Mouse (Mus musculus) stomach, embryonic 16.5 days (tissue): ENCODE data around the gene Il1rl1. TPM values are rescaled to one million over a fixed set of nuclear protein-coding genes. Genes with fewer than 3 reads are reported as not detected.
A peak's percentile ranks its signal among the peaks of the same experiment; 100 is the strongest.

Experiments
- ATAC-seq: fragments of 200-750 bp; cut with Nextera tagmentation; 2 replicates; pipeline ENCODE4 v1.8.0; 2017; ENCODE audit warnings: moderate number of reproducible peaks, moderate TSS enrichment; ENCODE audit not compliant: insufficient read depth, low FRiP score
- H3K27ac ChIP-seq: fragments of 300-500 bp; sonication (generic); 2 replicates; pipeline ENCODE4 v1.5.1; 2014; ENCODE audit warnings: low read length
- H3K27me3 ChIP-seq: fragments of 300-500 bp; sonication (generic); 2 replicates; pipeline ENCODE4 v1.6.1; 2014; ENCODE audit warnings: low read length, control low read depth, mixed read lengths; ENCODE audit not compliant: control insufficient read depth, insufficient read depth
- H3K36me3 ChIP-seq: fragments of 300-500 bp; sonication (generic); 2 replicates; pipeline ENCODE4 v1.6.1; 2014; ENCODE audit warnings: low read length; ENCODE audit not compliant: control insufficient read depth, insufficient read depth
- H3K4me1 ChIP-seq: fragments of 300-500 bp; sonication (generic); 2 replicates; pipeline ENCODE4 v1.6.1; 2014; ENCODE audit warnings: low read length, control low read depth, mixed read lengths; ENCODE audit not compliant: control insufficient read depth, insufficient read depth
- H3K4me2 ChIP-seq: fragments of 300-500 bp; sonication (generic); 2 replicates; pipeline ENCODE4 v1.6.1; 2014; ENCODE audit warnings: low read depth, low read length, mixed read lengths
- H3K4me3 ChIP-seq: fragments of 300-500 bp; sonication (generic); replicated peaks from 2 replicates; pipeline ENCODE4 v1.5.1; 2014; ENCODE audit warnings: mild to moderate bottlenecking, low read length
- H3K9ac ChIP-seq: fragments of 300-500 bp; sonication (generic); 2 replicates; pipeline ENCODE4 v1.6.1; 2014; ENCODE audit warnings: low read length
- H3K9me3 ChIP-seq: fragments of 300-500 bp; sonication (generic); replicated peaks from 2 replicates; pipeline ENCODE4 v1.6.1; 2016; ENCODE audit warnings: low read length, control low read depth; ENCODE audit not compliant: control insufficient read depth
- WGBS: fragments of 180-500 bp; shearing (Covaris S2); extraction: QIAGEN DNeasy Blood & Tissue Kit; methylation state at CpG from one replicate; pipeline ENCODE4 v1.1.7; 2014; 5-methylcytosine and 5-hydroxymethylcytosine counted together
- polyA plus RNA-seq: library from polyadenylated mRNA; unstranded; fragments of >200 nt; fragmentation: Nextera tagmentation; extraction: Ambion mirVana; gene quantifications from 2 replicates; pipeline ENCODE4 v1.2.1, GENCODE M21; 2015

Il1rl1 gene
- polyA plus RNA-seq, 1 experiment from 2014 or later, result 1.5 TPM

DNA sequence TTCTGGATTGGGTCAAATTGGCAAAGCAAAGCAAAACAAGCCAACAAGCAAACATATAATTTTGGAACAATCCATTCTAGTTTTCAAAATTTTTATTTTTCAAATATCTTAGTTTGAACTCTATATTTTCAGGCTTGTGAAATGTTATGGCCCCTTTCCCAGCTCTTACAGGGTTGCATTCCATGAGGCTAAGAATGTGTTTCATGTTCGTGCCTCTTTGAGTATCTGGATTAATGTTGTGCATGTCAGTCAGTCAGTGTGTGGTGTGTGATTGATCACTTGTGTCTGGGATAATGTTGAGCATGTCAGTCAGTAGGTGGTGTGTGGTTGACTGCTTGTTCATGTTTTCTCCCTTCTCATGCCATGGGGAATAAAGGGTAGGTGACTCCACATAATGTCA is 1.5 kb upstream of the Il1rl1 start:
- H3K9ac ChIP-seq, result no peak overlapping the region
- ATAC-seq, result no peak
- H3K4me3 ChIP-seq, result no peak overlapping the region
- H3K4me2 ChIP-seq, result no peak overlapping the region
- no peaks in the 10 kb centered on the region for H3K4me1 ChIP-seq
- H3K27me3 ChIP-seq, result no peaks in the 10 kb centered on the region
- no peak overlapping the region for H3K27ac ChIP-seq
- 58% methylated on average over 1 of the region's 1 CpGs for WGBS
- no peaks in the 10 kb centered on the region for H3K9me3 ChIP-seq
- no peaks in the 10 kb centered on the region for H3K36me3 ChIP-seq

DNA sequence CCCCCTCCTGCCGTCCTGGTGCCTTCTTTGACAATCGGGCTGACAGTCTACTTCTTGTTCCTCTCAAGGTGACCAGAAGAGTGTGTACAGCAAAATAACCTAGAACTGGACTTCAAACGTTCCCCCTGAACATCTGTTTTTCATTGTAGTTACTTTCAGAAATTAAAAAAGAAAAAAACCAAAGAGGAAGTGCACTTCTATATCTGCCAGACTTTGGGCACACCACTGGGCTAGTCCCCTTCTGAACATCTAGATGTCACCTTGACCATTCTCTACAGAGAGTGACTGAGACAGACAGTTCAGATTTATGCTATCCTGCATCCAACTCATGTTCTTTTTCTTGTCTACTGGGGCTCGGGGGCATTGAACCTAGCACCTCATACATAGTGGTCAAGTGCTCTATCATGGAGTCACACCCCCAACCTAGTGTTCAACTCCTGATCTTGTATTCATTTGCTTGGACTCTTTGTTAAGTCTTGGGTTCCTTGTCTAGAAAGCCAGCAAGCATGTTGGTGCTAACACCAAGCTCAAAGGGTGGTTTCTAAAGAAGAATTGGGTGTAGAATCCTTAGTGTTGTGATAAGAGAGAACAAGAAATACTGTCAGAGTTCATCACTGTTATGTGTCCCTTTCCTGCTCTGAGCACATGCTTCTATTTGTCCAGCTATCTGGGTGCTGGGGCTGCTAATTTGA is 919 bp downstream of the Il1rl1 start:
- H3K4me2 ChIP-seq, result no peak overlapping the region
- no peak for ATAC-seq
- H3K4me1 ChIP-seq, result no peaks in the 10 kb centered on the region
- H3K36me3 ChIP-seq, result no peaks in the 10 kb centered on the region
- H3K9ac ChIP-seq, result no peak overlapping the region
- WGBS, result 79% methylated on average over 4 of the region's 4 CpGs
- H3K4me3 ChIP-seq, result no peak overlapping the region
- H3K9me3 ChIP-seq, result no peaks in the 10 kb centered on the region
- H3K27ac ChIP-seq, result no peak overlapping the region
- no peaks in the 10 kb centered on the region for H3K27me3 ChIP-seq

DNA sequence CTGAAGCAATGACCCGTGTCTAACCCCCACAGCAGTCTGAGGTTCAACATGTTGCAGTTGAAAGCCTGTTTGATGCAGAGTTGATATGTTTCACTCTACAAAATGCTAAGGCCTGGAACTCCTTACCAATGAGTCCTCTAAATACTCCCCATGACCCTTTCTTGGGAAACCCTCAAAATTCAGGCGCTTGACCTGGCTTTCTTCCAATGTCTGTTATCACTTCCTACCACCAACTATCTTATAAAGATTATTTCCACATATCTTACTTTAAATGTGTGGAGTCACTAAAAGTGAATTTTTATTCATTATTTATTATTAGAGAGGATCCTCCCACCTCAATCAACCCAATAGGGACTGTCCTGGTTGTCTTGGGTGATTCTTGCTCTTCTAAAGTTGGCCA is 2.8 kb downstream of the Il1rl1 start:
- H3K4me1 ChIP-seq, result no peaks in the 10 kb centered on the region
- H3K9ac ChIP-seq, result no peak overlapping the region
- 90% methylated on average over 2 of the region's 2 CpGs for WGBS
- no peak overlapping the region for H3K4me3 ChIP-seq
- no peaks in the 10 kb centered on the region for H3K27me3 ChIP-seq
- H3K36me3 ChIP-seq, result no peaks in the 10 kb centered on the region
- no peak overlapping the region for H3K4me2 ChIP-seq
- no peak overlapping the region for H3K27ac ChIP-seq
- no peak for ATAC-seq
- H3K9me3 ChIP-seq, result no peaks in the 10 kb centered on the region

DNA sequence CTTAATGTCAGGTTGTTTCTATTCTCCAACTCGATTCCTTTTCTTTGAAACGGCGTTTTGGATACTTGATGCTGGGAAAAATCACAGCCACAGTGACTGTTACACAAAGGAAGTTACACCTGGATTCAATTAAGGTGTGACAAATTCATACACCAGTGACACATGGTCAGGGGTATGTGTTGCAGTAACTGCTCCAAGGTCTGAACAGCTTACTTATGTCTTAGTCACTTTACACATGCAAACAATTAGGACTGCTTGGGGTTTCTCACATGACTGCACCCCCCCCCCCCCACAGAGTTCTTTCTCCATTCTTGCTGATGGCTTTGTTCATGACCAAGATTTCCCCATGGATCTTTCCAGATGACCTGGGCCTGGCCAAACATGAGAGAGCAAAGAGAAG is 6.6 kb downstream of the Il1rl1 start:
- no peaks in the 10 kb centered on the region for H3K36me3 ChIP-seq
- no peaks in the 10 kb centered on the region for H3K9me3 ChIP-seq
- no peak overlapping the region for H3K27ac ChIP-seq
- ATAC-seq, result no peak
- H3K27me3 ChIP-seq, result no peaks in the 10 kb centered on the region
- no peaks in the 10 kb centered on the region for H3K4me1 ChIP-seq
- H3K4me2 ChIP-seq, result no peak overlapping the region
- no peak overlapping the region for H3K4me3 ChIP-seq
- WGBS, result 68% methylated on average over 3 of the region's 3 CpGs
- no peak overlapping the region for H3K9ac ChIP-seq

DNA sequence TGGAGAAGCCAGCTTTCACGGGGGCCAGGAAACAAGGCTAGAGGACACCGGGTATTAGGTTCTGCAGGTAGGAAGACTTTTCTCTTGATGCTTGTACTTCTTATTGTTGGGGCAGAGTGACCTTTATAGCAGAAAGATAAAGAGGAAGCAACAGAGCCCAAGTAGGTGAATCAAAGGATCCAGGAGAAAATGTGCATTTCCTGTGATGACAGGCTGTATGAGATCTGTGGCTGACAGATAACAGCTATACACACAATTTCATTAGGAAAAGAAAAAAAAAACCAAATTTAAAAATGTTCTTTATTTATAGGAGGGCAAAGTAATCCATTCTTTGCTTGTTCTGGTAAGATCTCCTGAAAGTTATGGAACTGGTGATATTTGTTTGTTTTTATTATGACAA is 8.0 kb downstream of the Il1rl1 start:
- Histone ChIP-seq H3K4me3 (no peak overlapping the region), H3K27ac (no peak overlapping the region), H3K4me2 (no peak overlapping the region), H3K9ac (no peak overlapping the region), H3K36me3 (no peaks in the 10 kb centered on the region), H3K27me3 (no peaks in the 10 kb centered on the region), H3K9me3 (no peaks in the 10 kb centered on the region), H3K4me1 (no peaks in the 10 kb centered on the region)
- WGBS, result 86% methylated on average over 2 of the region's 2 CpGs
- ATAC-seq, result no peak

DNA sequence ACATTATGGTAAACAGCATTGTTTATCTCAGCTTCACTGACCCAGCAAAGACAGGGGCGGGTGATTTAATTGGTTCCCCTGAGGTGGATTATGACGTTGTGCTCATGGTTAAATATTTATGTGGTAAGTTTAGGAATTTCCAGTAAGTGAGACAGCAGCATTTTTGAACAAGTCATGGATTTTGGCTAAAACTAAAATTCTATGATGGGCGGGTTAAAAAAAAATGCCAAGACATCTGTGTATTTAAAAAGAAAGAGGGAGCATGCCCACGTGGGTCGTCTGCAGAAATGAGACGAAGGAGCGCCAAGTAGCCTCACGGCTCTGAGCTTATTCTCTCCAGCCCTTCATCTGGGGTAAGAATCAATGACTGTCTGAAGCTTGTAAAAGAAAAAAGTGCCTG is 10.1 kb downstream of the Il1rl1 start:
- H3K9ac ChIP-seq, result no peak overlapping the region
- H3K27me3 ChIP-seq, result no peaks in the 10 kb centered on the region
- H3K4me3 ChIP-seq, result no peak overlapping the region
- no peak for ATAC-seq
- no peaks in the 10 kb centered on the region for H3K9me3 ChIP-seq
- H3K36me3 ChIP-seq, result no peaks in the 10 kb centered on the region
- no peak overlapping the region for H3K27ac ChIP-seq
- no peak overlapping the region for H3K4me2 ChIP-seq
- no peaks in the 10 kb centered on the region for H3K4me1 ChIP-seq
- 61% methylated on average over 8 of the region's 8 CpGs for WGBS

DNA sequence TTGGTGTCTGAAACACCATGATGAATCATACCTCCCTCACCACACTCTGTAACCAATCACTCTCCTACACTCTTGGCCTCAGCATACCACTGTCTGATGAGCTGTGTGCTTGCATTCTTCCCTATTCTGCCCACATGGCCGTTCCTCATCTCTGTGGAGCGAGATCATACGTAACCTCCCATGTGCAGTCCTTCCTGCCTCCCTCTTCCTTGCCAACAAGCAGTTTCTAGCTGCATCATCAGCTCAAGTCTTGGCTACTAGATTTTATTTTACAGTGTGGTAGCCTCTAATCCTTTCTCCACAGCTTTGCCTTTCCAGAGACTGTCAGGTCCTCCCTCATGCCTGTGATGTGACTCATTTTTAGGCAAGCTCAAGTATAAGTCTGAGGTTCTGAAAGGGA is 15.4 kb downstream of the Il1rl1 start:
- Histone ChIP-seq H3K9ac (no peak overlapping the region), H3K4me3 (no peak overlapping the region), H3K27me3 (no peaks in the 10 kb centered on the region), H3K4me2 (no peak overlapping the region), H3K27ac (no peak overlapping the region), H3K36me3 (no peaks in the 10 kb centered on the region), H3K9me3 (no peaks in the 10 kb centered on the region), H3K4me1 (no peaks in the 10 kb centered on the region)
- no peak for ATAC-seq
- 73% methylated on average over 3 of the region's 3 CpGs for WGBS

DNA sequence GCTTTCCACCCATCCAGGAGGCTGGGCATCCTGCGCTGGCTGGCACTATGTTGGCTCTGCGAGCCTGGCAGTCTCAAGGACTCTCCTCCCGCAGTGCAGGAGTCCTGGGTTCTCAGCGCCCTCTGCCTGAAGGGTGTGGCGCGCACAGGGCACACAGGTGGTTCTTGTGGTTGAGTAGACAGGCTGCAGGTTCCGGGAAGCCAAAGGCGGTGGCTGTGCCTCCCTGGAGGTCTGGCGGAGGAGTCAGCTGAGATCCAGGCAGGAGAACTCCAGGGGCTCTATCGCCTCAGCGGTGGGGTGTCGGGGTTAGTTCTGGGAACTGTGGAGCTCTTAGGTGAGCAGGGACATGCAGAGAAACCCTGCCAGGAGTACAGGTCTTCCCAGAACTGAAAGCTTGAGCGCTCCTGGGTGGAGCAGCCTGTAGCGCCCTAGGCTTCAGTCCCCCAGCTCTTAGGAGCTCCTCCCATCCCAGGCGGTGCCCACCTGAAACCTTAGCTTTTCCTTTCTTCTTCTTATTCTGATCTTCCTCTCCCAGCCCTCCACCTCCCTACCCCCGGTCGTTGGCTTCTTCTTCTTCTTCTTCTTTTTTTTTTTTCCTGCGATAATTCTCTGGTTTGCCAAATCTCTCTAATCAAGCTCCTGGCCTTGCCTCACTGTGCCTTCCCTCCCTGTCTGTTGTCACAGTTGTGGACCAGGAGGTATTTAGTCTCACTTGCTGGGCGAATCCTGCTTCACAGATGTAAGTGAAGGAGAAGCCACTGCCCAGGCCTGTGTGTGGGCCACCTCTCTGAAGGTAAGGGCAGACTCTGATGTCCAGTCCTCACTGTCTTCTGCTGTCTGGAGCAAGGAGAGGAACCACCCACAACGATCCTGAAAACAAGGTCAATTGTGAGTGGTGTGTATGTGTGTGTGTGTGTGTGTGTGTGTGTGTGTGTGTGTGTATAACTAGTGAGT is 36.4 kb downstream of the Il1rl1 start, which contains the start of gene Il18r1:
Gene Il18r1, plus strand, starts transcription at position 76 of the 954 bp plus-strand sequence.
- Histone ChIP-seq H3K27me3 (no peaks in the 10 kb centered on the region), H3K4me1 (no peaks in the 10 kb centered on the region), H3K9me3 (no peaks in the 10 kb centered on the region), H3K4me3 (peak within 1 kb of the TSS; percentile 34), H3K9ac (peak within 1 kb of the TSS; percentile 46; the same call in 1 of the 2 replicates), H3K4me2 (peak within 1 kb of the TSS; percentile 37), H3K36me3 (no peaks in the 10 kb centered on the region), H3K27ac (no peak within 1 kb of the TSS)
- ATAC-seq, result peak; percentile 74; the same call in 1 of the 2 replicates
- WGBS, result 38% methylated on average over 20 of the region's 20 CpGs

DNA sequence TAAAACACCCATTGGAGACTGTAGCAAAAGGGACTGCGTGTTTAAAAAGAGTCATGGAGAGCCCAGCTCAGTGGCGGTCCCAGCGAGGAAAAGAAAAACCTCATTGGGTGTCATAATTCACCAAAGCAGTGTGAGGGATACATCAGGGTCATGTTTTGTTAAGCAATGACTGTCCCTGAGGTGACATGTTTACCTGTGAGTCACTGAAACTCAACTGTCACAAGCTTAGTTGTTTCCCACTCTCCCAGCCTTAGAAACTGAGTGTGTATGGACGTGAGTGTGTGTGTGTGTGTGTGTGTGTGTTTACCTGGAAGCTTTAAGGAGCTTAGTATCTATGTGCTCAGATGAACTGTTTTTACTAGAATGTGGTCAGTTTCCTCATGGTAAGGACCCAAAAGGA is 37.9 kb downstream of the Il1rl1 start:
- H3K4me3 ChIP-seq, result no peak overlapping the region
- H3K27ac ChIP-seq, result no peak overlapping the region
- no peaks in the 10 kb centered on the region for H3K27me3 ChIP-seq
- H3K9me3 ChIP-seq, result no peaks in the 10 kb centered on the region
- WGBS, result 86% methylated on average over 4 of the region's 4 CpGs
- ATAC-seq, result no peak
- no peak overlapping the region for H3K9ac ChIP-seq
- H3K36me3 ChIP-seq, result no peaks in the 10 kb centered on the region
- no peaks in the 10 kb centered on the region for H3K4me1 ChIP-seq
- H3K4me2 ChIP-seq, result no peak overlapping the region
